Mouse (Mus musculus) intestine, embryonic 16.5 days (tissue): ENCODE results near the gene Gm49673. TPM values are rescaled to one million over a fixed set of nuclear protein-coding genes. Genes with fewer than 3 reads are reported as not detected.
"Not testable (repeated sequence)": the region's sequence is repeated elsewhere in the genome, so short reads cannot be mapped to it uniquely, and the experiment has no call there.

Source experiments
- ATAC-seq: fragments of 200-750 bp; cut with Nextera tagmentation; 2 replicates; pipeline ENCODE4 v1.8.0; 2017; ENCODE audit warnings: moderate TSS enrichment, moderate library complexity
- H3K27ac ChIP-seq: fragments of 300-500 bp; sonication (generic); 2 replicates; pipeline ENCODE4 v1.5.1; 2014; ENCODE audit warnings: mild to moderate bottlenecking, low read length
- H3K27me3 ChIP-seq: fragments of 300-500 bp; sonication (generic); replicated peaks from 2 replicates; pipeline ENCODE4 v1.6.1; 2014; ENCODE audit warnings: low read length, control low read depth, mixed read lengths; ENCODE audit not compliant: control insufficient read depth, insufficient read depth
- H3K36me3 ChIP-seq: fragments of 300-500 bp; sonication (generic); 2 replicates; pipeline ENCODE4 v1.6.1; 2014; ENCODE audit warnings: low read length, control low read depth; ENCODE audit not compliant: control insufficient read depth, insufficient read depth
- H3K4me1 ChIP-seq: fragments of 300-500 bp; sonication (generic); 2 replicates; pipeline ENCODE4 v1.6.1; 2014; ENCODE audit warnings: low read length, control low read depth, mixed read lengths; ENCODE audit not compliant: control insufficient read depth, insufficient read depth
- H3K4me2 ChIP-seq: fragments of 300-500 bp; sonication (generic); 2 replicates; pipeline ENCODE4 v1.6.1; 2014; ENCODE audit warnings: low read depth, low read length, control low read depth
- H3K4me3 ChIP-seq: fragments of 300-500 bp; sonication (generic); 2 replicates; pipeline ENCODE4 v1.5.1; 2014; ENCODE audit warnings: mild to moderate bottlenecking, low read length
- H3K9ac ChIP-seq: fragments of 300-500 bp; sonication (generic); 2 replicates; pipeline ENCODE4 v1.6.1; 2014; ENCODE audit warnings: low read depth, low read length
- H3K9me3 ChIP-seq: fragments of 300-500 bp; sonication (generic); 2 replicates; pipeline ENCODE4 v1.6.1; 2016; ENCODE audit warnings: low read length, control low read depth; ENCODE audit not compliant: control insufficient read depth
- WGBS: fragments of 180-500 bp; shearing (Covaris S2); extraction: QIAGEN DNeasy Blood & Tissue Kit; methylation state at CpG from one replicate; pipeline ENCODE4 v1.1.7; 2014; 5-methylcytosine and 5-hydroxymethylcytosine counted together
- polyA plus RNA-seq: library from polyadenylated mRNA; unstranded; fragments of >200 nt; fragmentation: Nextera tagmentation; extraction: Ambion mirVana; gene quantifications from 2 replicates; pipeline ENCODE4 v1.2.1, GENCODE M21; 2015

Gm49673 gene
- polyA plus RNA-seq, result 0.11 TPM in 1 of 2 replicates, not detected in the other

- not testable (repeated sequence) for H3K36me3 ChIP-seq, H3K4me1 ChIP-seq, H3K27ac ChIP-seq, H3K27me3 ChIP-seq, H3K9me3 ChIP-seq
- peak; percentile 99 for ATAC-seq
- H3K4me2 ChIP-seq, result peak within 1 kb of the TSS; percentile 40
- peak within 1 kb of the TSS; percentile 73 for H3K9ac ChIP-seq
- peak within 1 kb of the TSS; percentile 56 for H3K4me3 ChIP-seq
- under 1% methylated on average over 38 of the region's 67 CpGs for WGBS
Measured at GRCm38 (mm10) chr17:8147439-8148316, at the start of gene Gm49673, which contains the start of gene Rnaset2a. Gene Gm49673 (minus strand): TSS chr17:8147788. Gene Rnaset2a (minus strand): TSS chr17:8148097.

- WGBS, result 93% methylated on average over 8 of the region's 8 CpGs
- no peak overlapping the region for H3K4me2 ChIP-seq
Measured at GRCm38 (mm10) chr17:8195685-8196376, 48.2 kb upstream of the Gm49673 start.

GRCm38 (mm10) chr17:8193678-8194077 lies 46.1 kb upstream of the Gm49673 start:
- Histone ChIP-seq H3K27me3 (no peaks in the 10 kb centered on the region), H3K9me3 (no peaks in the 10 kb centered on the region), H3K9ac (no peak overlapping the region), H3K27ac (no peak overlapping the region), H3K4me1 (no peaks in the 10 kb centered on the region), H3K4me3 (no peak overlapping the region), H3K4me2 (no peak overlapping the region), H3K36me3 (peaks cover 10% of the 10 kb centered on the region; the same call in 1 of the 2 replicates)
- 84% methylated on average over 8 of the region's 8 CpGs for WGBS
- ATAC-seq, result no peak

More at GRCm38 (mm10) chr17:8195685-8196376, 48.2 kb upstream of the Gm49673 start:
- Histone ChIP-seq H3K9ac (no peak overlapping the region), H3K27ac (no peak overlapping the region), H3K4me3 (no peak overlapping the region), H3K9me3 (no peaks in the 10 kb centered on the region), H3K27me3 (no peaks in the 10 kb centered on the region), H3K36me3 (0 out of 2 replicates have a peak, but pooled peaks cover 5% of the 10 kb centered on the region), H3K4me1 (no peaks in the 10 kb centered on the region)
- ATAC-seq, result no peak

DNA sequence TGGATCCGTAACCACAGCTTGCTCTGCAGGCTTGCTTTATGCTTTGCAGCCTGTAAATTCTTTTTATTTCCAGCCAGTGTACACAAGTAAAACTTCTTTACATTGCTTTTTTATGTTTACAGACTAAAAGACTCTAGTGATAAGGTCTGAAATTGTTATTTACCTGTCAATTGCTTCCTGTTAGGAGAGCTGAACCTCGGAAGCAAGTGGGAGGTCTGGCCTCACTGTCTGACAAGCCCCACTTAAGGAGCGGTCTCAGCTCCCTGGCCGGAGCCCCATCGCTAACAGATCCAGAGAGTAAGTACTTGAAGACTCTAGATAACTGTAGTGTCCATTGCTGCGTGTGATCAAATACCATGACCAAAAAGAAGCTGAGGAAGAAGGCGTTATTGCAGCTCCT lies 36.6 kb upstream of the Gm49673 start:
- no peak for ATAC-seq
- Histone ChIP-seq H3K4me1 (no peaks in the 10 kb centered on the region), H3K4me2 (no peak overlapping the region), H3K9me3 (no peaks in the 10 kb centered on the region), H3K27me3 (no peaks in the 10 kb centered on the region), H3K27ac (no peak overlapping the region), H3K36me3 (peaks cover 7% of the 10 kb centered on the region; the same call in 1 of the 2 replicates), H3K4me3 (no peak overlapping the region), H3K9ac (no peak overlapping the region)
- WGBS, result 75% methylated on average over 7 of the region's 7 CpGs

GRCm38 (mm10) chr17:8183815-8184214 lies 36.2 kb upstream of the Gm49673 start:
- no peak overlapping the region for H3K27ac ChIP-seq
- no peaks in the 10 kb centered on the region for H3K9me3 ChIP-seq
- WGBS, result 71% methylated on average over 5 of the region's 5 CpGs
- H3K4me2 ChIP-seq, result no peak overlapping the region
- no peaks in the 10 kb centered on the region for H3K4me1 ChIP-seq
- peaks cover 6% of the 10 kb centered on the region; the same call in 1 of the 2 replicates for H3K36me3 ChIP-seq
- no peaks in the 10 kb centered on the region for H3K27me3 ChIP-seq
- no peak overlapping the region for H3K4me3 ChIP-seq
- no peak overlapping the region for H3K9ac ChIP-seq
- ATAC-seq, result no peak

- Histone ChIP-seq H3K27ac (no peak overlapping the region), H3K36me3 (peaks cover 10% of the 10 kb centered on the region; the same call in 1 of the 2 replicates), H3K9ac (no peak overlapping the region), H3K27me3 (no peaks in the 10 kb centered on the region), H3K4me3 (no peak overlapping the region), H3K4me2 (no peak overlapping the region), H3K4me1 (no peaks in the 10 kb centered on the region), H3K9me3 (no peaks in the 10 kb centered on the region)
- 84% methylated on average over 5 of the region's 5 CpGs for WGBS
- no peak for ATAC-seq
Measured at GRCm38 (mm10) chr17:8177090-8177489, 29.5 kb upstream of the Gm49673 start.

DNA sequence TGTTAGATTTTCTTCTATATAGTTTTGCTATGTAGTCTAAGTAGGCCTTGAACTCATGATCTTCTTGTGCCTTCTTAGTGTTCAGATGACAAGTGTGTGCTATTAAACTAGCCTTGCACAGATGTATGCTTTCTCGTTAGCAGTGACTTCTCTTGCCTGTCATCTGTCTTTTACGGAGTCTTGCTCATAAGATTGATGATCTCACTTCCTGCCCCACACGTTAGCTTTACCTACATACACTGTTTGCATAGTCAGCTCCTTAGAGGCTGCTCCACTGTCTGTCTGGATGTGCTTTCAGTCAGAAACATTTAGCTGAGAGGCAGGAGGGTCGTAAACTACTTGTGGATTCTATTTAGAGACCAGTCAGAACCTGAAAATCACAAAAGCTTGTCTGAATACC lies 23.5 kb upstream of the Gm49673 start:
- no peak overlapping the region for H3K9ac ChIP-seq
- H3K9me3 ChIP-seq, result no peaks in the 10 kb centered on the region
- WGBS, result 49% methylated on average over 4 of the region's 4 CpGs
- H3K36me3 ChIP-seq, result peaks cover 7% of the 10 kb centered on the region; the same call in 1 of the 2 replicates
- H3K27ac ChIP-seq, result no peak overlapping the region
- ATAC-seq, result no peak
- H3K4me2 ChIP-seq, result no peak overlapping the region
- H3K4me1 ChIP-seq, result no peaks in the 10 kb centered on the region
- no peaks in the 10 kb centered on the region for H3K27me3 ChIP-seq
- H3K4me3 ChIP-seq, result no peak overlapping the region

GRCm38 (mm10) chr17:8170331-8170730 lies 22.7 kb upstream of the Gm49673 start:
- no peak for ATAC-seq
- no peaks in the 10 kb centered on the region for H3K9me3 ChIP-seq
- WGBS, result 78% methylated on average over 7 of the region's 7 CpGs

DNA sequence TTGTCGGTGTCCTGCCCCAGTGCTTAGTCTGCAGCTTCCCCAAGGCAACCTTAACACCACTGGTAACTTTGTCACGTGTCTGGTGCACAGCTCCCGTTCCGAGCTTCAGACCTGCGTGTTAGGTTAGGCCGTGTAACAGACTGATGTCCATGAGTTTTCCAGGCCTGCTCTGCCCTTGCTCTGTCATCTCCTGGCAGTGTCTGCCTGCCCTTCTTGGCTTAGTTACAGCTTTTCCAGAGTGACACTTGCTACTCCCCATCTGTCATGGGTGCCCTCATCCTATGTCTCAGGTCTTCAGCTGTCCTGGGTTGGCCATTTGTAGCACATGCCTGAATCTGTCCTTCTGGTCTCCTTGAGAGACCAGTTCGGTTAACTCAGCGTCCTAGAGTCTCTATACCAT lies 19.8 kb upstream of the Gm49673 start:
- H3K4me1 ChIP-seq, H3K4me3 ChIP-seq, H3K9me3 ChIP-seq, H3K27me3 ChIP-seq, H3K4me2 ChIP-seq, H3K27ac ChIP-seq, H3K36me3 ChIP-seq, H3K9ac ChIP-seq, ATAC-seq: not testable (repeated sequence)
- WGBS, result 86% methylated on average over 5 of the region's 8 CpGs

More at GRCm38 (mm10) chr17:8170331-8170730, 22.7 kb upstream of the Gm49673 start:
- H3K4me1 ChIP-seq, result no peaks in the 10 kb centered on the region
- no peak overlapping the region for H3K4me3 ChIP-seq
- no peak overlapping the region for H3K4me2 ChIP-seq
- no peak overlapping the region for H3K27ac ChIP-seq
- H3K27me3 ChIP-seq, result no peaks in the 10 kb centered on the region
- peaks cover 3% of the 10 kb centered on the region; the same call in 1 of the 2 replicates for H3K36me3 ChIP-seq
- H3K9ac ChIP-seq, result no peak overlapping the region
